Mouse (Mus musculus) liver, embryonic 14.5 days (tissue): ENCODE measurements around the gene Fignl1.

Source experiments
- CTCF ChIP-seq: IDR thresholded peaks from 2 replicates; pipeline ENCODE4 v1.5.1; 2016; ENCODE audit warnings: antibody characterized with exemption, low read depth, control low read depth
- EP300 ChIP-seq: IDR thresholded peaks from 2 replicates; pipeline ENCODE4 v1.6.1; 2016; ENCODE audit warnings: antibody characterized with exemption, low read depth

- TF ChIP-seq EP300 (no peak), CTCF (no peak)
These were observed 50.6 kb downstream of the Fignl1 start for GRCm38 (mm10) chr11:11758121-11758520.
